Mouse (Mus musculus): ENCODE measurements around the gene Wsb1. TPM values are rescaled to one million over a fixed set of nuclear protein-coding genes. Genes with fewer than 3 reads are reported as not detected.

Gene Wsb1
- total and polyA plus RNA-seq, 3 experiments, result 48.8 to 90.9 (median 57.0) TPM

DNA sequence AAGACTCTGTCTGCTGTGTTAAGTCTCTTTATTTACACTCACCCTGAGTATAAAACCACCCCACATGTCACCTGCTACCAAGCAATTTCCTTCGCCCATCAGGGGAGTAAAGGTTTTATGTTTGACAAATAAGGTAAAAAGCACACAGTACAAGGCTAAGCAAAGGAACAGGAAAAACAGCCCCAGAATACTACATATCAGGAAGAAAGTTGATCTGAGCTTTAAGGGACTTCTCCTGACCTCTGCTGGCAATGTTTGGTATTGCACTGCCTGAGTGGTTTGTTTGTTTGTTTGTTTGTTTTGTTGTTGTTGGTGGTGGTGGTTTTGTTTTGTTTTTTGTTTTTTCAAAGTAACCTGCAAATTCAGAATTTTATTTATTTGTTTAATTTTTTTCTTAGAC lies 41.7 kb upstream of the Wsb1 start (continued):
- TF ChIP-seq RCOR1 (IDR thresholded peaks at IDR 0.05; ENCODE audit: low read depth, low read length) (no peak), USF2 (IDR thresholded peaks at IDR 0.05; ENCODE audit: borderline replicate concordance in 1 of 2, insufficient read depth in 1 of 2, low read depth in 1 of 2, low read length in 2 of 2) (no peak), ZNF384 (IDR thresholded peaks at IDR 0.05; ENCODE audit: low read depth, low read length) (no peak), CTCF (IDR thresholded peaks at IDR 0.05 in 2 of 3, conservative IDR thresholded peaks at IDR 0.05 in 1 of 3; ENCODE audit: control insufficient read depth in 1 of 3, insufficient read depth in 1 of 3, low read depth in 2 of 3, low read length in 3 of 3, poor library complexity in 1 of 3, severe bottlenecking in 1 of 3) (peak; percentile 59 to 99 (median 98)), POLR2AphosphoS5 (IDR thresholded peaks at IDR 0.05; ENCODE audit: borderline replicate concordance, low read depth, low read length) (no peak), ELF1 (IDR thresholded peaks at IDR 0.05; ENCODE audit: low read depth, low read length) (peak; percentile 54; the same call in 1 of the 2 replicates), ZC3H11A (IDR thresholded peaks at IDR 0.05; ENCODE audit: low read depth, low read length) (peak; percentile 94), USF1 (IDR thresholded peaks at IDR 0.05; ENCODE audit: low read depth, low read length) (no peak), MEF2A (IDR thresholded peaks at IDR 0.05; ENCODE audit: extremely low read depth, insufficient replicate concordance, low read depth, low read length, poor library complexity, severe bottlenecking) (no peak), POLR2AphosphoS2 (IDR thresholded peaks at IDR 0.05; ENCODE audit: low read length) (no peak), E2F4 (IDR thresholded peaks at IDR 0.05; ENCODE audit: borderline replicate concordance, low read depth, low read length) (no peak), SIN3A (IDR thresholded peaks at IDR 0.05; ENCODE audit: low read length) (peak; percentile 72; the same call in 1 of the 2 replicates), TCF12 (IDR thresholded peaks at IDR 0.05; ENCODE audit: low read depth, low read length) (no peak)

DNA sequence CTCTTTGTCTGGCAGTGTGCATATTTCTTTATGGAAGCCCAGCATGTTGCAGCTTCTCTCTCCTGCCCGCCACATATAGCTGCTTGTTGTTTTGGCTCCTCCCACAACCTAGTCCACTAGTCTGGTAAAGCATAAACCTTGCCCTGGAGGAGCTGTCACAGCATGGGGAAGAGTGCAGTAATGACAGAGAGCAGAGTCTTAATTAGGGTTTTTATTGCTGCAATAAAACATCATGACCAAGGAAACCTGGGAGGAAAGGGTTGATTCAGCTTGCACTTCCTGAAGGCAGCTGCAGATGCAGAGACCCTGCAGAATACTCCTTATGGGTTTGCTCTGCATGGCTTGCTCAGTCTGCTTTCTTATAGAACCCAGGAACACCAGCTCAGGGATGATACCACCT lies 39.5 kb upstream of the Wsb1 start:
- H3K27ac ChIP-seq (ENCODE audit: control insufficient read depth, low read depth, low read length), result no peak overlapping the region
- no peak overlapping the region for H3K4me3 ChIP-seq (ENCODE audit: control insufficient read depth in 1 of 2, insufficient read depth in 1 of 2, low read depth in 2 of 2, low read length in 2 of 2)
- H3K9me3 ChIP-seq (replicated peaks; ENCODE audit: insufficient read depth, low read length), result no peaks in the 10 kb centered on the region
- peaks cover 2 to 13% of the 10 kb centered on the region in 2 experiments for H3K4me1 ChIP-seq (ENCODE audit: control insufficient read depth in 1 of 2, insufficient read depth in 2 of 2, low read length in 2 of 2)
- H3K27me3 ChIP-seq (ENCODE audit: control insufficient read depth in 1 of 2, insufficient read depth in 2 of 2, low read length in 2 of 2), result no peaks in the 10 kb centered on the region
- no peak overlapping the region for H3K9ac ChIP-seq (ENCODE audit: control insufficient read depth, low read depth, low read length, poor library complexity, severe bottlenecking)
- TF ChIP-seq ETS1 (IDR thresholded peaks at IDR 0.05; ENCODE audit: low read depth, low read length), result no peak
- TF ChIP-seq GABPA (IDR thresholded peaks at IDR 0.05; ENCODE audit: low read depth, low read length), result no peak
- TF ChIP-seq HCFC1 (IDR thresholded peaks at IDR 0.05; ENCODE audit: low read depth, low read length), result no peak
- TF ChIP-seq E2F4 (IDR thresholded peaks at IDR 0.05; ENCODE audit: borderline replicate concordance, low read depth, low read length), result no peak
- TF ChIP-seq POLR2AphosphoS2 (IDR thresholded peaks at IDR 0.05; ENCODE audit: low read length), result no peak
- TF ChIP-seq ZMIZ1 (IDR thresholded peaks at IDR 0.05; ENCODE audit: low read depth, low read length), result no peak
- TF ChIP-seq NRF1 (IDR thresholded peaks at IDR 0.05; ENCODE audit: insufficient read depth, low read depth, low read length, poor library complexity, severe bottlenecking), result no peak
- DNase-seq (ENCODE audit: low read depth, low spot score), result no peak
- no peaks in the 10 kb centered on the region for H3K79me2 ChIP-seq (ENCODE audit: control insufficient read depth, insufficient read depth, low read length, poor library complexity)
- peaks cover 0 to 9% of the 10 kb centered on the region in 2 experiments; a peak in 2 of 4 replicates for H3K36me3 ChIP-seq (ENCODE audit: control insufficient read depth in 1 of 2, insufficient read depth in 2 of 2, low read length in 2 of 2)

Data from MEL (cell line).